Mouse (Mus musculus) stomach, postnatal 0 days (tissue): ENCODE measurements around the gene Tnfaip3.

Source experiments
- CTCF ChIP-seq: IDR thresholded peaks from 2 replicates; pipeline ENCODE4 v1.5.1; 2016; ENCODE audit warnings: antibody characterized with exemption, low read depth, mild to moderate bottlenecking, moderate library complexity
- EP300 ChIP-seq: optimal IDR thresholded peaks from 2 replicates; pipeline ENCODE3; 2016; ENCODE audit warnings: antibody characterized with exemption

DNA sequence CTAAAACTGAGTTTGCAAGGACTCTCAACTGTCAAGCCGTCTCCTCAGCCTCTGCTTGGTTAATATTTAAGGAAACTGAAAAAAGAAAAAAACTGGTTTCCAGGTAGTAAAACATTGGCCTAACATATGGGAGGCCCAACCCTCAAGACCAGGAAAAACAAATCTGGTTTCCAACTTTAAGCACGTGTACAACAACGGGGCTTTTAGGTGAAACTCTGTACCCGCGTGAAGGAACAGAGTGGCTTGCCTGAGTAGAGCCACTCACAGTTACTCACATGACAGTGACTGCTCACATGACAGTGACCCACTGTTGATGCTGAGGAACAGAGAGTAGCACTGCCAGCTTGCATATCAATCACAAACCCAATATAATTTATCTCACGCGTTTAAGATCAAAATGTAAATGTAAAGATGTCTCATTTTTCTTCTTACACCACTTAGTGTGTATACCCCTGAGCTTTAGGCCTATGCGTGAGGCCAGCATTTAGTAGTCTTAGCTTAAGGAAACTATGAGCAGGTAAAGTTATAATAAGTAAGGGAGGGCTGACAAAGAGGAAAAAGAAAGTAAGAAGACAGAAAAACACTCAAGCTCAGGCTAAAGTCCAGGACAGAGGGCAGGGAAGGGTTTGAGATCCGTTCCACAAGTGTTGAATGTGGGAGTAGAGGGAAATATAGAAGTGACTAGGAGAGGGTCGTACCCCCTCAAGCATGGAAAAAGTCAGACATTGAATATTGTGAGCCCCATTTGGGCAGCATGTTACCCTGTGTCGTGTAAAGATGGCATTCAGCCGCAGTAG is 19.8 kb downstream of the Tnfaip3 start:
- no peak for TF ChIP-seq CTCF
- TF ChIP-seq EP300, result no peak
